Mouse (Mus musculus): Measurements from ENCODE around the gene Tm9sf2. TPM values are rescaled to one million over a fixed set of nuclear protein-coding genes. Genes with fewer than 3 reads are reported as not detected.
"Not testable (repeated sequence)": the region's sequence is repeated elsewhere in the genome, so short reads cannot be mapped to it uniquely, and the experiment has no call there.

The Tm9sf2 gene
- total RNA-seq, 2 experiments from 2014 or later = 62.7 to 108 TPM

DNA sequence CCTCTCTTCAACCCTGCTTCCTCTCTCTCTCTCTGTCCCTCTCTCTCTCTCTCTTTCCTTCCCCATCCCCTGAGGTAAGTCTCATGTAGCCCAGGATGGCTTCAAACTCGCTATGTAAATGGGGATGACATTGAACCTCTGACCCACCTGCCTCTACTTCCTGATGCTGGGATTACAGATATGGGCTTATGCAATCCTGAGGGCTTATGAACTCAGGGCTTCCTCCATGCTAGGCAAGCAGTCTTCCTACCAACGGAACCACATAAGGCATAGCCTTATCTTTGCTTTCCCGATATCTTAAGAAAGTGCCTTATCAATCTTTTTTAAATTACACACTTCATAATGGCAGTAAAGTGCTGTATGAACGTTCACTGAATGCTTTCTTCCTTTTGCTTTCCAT is 14.5 kb upstream of the Tm9sf2 start:
- ATAC-seq (replicated peaks; ENCODE audit: poor library complexity, severe bottlenecking) = peak; percentile 79

DNA sequence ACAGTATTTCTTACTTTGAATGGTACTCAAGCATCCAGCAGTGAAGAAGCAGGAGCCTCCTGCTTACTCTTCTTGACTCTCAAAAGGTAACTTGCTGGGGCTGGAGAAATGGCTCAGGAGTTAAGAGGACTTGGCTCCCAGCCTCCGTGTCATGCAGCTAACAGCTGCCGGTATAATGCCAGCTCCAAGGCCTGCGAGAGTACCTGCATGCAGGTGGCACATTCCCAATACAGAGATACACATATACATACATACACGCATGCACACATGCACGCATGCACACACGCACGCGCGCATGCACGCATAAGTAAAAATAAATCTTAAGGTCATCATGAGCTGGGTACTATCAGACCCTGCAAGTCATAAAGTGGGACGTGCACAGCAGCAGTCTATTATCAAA is 10.5 kb upstream of the Tm9sf2 start:
- no peak for ATAC-seq (replicated peaks; ENCODE audit: poor library complexity, severe bottlenecking)

DNA sequence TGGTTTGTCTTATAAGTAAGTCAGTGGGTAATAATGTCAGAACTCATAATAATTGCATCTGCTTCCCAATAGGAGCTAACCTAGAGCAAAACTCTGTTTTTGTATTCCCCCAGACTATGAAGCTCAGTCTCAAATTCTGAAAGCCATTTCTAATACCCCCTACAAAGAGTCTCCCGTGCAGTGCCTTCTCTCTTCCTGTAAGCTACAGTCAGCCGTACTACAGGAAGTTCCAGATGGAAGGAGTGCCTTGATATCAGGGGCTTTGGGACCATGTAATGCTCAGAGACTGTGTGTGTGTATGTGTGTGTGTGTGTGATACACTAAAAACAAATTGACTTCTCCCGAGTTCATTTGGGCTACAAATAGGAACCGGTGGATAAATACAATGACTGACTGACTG is 7.3 kb upstream of the Tm9sf2 start:
- ATAC-seq (replicated peaks; ENCODE audit: poor library complexity, severe bottlenecking) = no peak

DNA sequence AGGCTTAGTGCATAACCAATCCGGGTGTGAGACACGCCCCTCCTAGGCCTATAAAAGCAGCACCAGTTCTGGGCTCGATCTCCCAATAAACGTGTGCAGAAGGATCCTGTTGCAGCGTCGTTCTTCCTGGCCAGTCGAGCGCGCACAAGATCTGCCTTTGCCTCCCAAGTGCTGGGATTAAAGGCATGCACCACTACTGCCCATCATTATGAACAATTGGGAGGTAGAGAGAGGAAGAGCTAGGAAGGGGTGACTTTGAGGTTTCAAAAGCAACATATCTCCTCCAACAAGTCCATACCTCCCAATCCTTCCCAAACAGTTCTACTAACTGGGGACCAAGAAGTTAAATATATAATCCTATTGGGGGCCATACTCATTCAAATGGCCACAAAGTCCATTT is 4.9 kb upstream of the Tm9sf2 start:
- ATAC-seq (replicated peaks; ENCODE audit: poor library complexity, severe bottlenecking) = not testable (repeated sequence)

DNA sequence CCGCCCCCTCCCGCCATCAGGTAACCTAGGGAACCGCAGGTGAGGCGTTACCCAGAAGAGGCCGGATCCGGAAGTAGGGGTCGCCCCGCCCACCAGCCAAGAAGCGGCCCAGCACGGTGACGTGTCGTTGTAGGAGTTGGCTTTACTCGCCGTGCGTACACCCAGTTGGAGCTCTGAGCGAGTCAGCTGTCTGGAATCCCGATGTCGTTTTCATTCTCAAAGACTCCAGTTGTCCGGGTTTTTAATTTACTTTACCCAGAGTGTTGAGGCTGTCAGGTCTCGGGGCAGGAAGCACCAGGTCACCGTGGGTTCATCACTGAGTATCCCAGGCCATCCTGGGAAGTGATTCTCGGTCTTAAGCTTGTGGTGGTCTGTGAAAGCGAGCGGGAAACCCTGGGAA is 2.0 kb upstream of the Tm9sf2 start:
- ATAC-seq (replicated peaks; ENCODE audit: poor library complexity, severe bottlenecking) = peak; percentile 79

DNA sequence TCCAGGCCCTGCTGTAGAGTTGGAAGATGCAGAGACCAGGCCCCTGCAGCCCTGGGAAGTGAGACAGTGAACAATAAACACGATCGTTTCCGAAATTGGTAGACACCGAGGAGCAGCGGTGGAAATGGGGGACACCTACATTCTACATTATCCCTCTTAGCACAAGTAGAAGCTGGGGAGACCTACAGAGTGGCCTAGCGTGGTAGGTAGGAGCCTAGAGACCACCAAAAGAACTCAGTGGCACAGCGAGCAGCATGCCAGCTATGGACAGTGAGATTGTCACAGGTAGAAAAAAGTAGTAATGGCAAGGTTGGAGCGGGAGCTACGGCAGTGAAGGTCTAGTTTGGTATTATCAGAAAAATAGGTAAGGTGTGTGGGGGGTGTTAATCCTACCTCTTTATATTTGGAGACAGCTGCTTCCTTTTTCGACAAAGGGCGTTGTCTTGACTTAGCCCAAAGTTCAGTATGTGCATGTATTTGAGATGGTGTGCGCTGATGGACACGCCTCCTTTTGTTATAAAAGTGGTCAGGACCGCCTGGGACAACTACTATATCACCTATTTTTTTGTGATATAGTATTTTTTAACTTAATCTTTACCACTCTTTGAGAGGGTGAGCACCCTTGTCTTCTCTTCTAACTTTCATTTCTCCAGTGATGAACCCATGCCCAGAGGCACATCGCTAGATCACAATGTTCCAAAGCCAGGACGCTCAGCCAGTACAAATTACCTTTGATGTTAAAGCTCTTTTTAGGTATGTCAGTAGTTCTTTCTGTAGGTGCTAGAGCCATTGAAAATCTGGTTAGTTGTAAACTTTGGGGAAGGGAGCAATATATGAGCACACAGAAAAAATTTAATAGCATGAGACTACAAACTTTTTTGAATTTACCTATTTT is 1.2 kb upstream of the Tm9sf2 start:
- no peak for ATAC-seq (replicated peaks; ENCODE audit: poor library complexity, severe bottlenecking)

DNA sequence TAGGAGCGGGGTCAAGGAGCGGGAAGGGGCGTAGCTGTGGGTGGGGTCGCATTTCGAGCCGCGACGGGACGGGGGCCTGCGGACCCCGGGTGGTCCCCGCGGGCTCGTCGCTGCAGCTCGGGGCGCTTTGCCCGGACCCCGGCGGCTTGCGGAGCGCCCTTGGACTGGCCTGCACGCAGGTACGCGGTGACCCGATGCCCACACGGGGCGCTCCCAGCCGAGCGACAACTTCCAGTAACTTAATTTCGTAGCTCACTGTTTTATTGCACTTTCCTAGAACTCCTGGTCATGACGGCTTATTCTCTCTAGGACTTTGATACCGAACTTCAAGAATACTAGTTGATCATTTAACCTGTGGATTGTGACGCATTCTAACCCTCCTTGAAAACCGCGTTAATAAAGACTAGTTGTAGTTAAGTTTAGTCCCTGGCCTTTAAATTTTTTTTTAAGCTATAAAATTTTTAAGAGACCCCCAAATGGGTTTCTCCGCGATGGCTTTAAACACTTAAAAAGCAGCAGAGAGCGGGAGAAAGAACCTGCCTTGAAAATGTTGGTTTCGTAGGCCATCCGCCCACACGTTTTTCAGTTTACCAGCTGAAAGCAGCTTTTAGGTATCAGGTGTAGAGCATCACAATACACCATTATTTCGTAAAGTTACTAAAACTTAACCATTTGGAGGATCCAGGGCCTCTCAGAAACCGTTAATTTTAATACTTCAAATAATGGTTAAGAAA is 810 bp downstream of the Tm9sf2 start:
- ATAC-seq (replicated peaks; ENCODE audit: poor library complexity, severe bottlenecking) = no peak

DNA sequence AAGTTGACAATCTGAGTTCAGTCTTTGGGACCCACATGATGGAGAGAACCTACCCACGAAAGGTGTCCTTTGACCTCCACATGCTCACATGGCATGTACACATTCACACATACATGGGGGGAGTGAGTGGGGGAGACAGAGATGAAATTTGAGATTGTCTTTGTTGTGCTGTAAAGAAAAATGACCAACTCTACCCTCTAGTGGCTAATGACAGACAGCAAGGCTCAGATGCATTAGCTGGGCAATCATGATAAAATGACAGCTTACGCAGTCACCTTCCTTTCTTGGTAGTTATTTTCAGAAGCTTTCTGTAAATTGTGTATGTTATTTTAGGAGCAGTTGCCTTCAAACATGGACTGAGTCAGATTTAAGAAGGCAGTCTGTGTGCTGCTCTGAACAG is 4.8 kb downstream of the Tm9sf2 start:
- no peak for ATAC-seq (replicated peaks; ENCODE audit: poor library complexity, severe bottlenecking)

DNA sequence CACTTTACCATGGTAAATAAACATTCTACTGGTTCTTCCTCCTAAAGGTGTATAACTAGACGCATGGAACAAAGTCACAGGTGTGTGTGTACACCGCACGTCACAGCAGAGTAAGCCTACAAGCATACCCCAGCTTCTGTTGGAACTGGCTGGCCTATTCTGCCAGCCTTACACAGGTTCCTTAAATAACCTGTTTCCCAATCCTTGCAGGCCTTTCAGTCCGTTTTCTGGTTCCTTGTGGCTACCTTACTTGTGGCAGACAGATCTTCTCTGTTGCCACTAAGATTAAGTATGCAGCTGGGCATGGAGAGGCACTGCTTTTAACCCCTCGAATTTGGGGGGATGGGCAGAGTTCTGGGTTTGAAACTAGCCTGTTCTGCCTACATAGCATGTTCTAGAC is 5.5 kb downstream of the Tm9sf2 start:
- peak; percentile 61 for ATAC-seq (replicated peaks; ENCODE audit: poor library complexity, severe bottlenecking)

DNA sequence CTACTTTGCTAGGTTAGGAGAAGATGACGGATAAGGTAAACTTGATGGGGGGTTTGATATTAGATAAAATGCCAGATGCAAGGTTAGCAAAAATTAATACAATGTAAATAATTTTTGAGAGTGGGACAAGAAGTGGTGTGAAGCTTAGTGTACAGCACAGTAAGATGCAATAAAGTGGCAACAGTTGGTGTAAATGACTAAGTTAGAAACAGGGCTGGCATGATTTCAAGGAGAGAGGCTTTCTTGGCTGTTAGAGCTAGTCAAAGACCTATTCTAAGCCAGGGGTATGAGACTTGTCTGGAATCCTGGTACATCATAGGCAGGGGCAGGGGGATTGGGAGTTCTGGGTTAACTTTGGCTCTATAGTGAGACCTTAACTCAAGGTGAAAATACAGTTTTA is 9.4 kb downstream of the Tm9sf2 start:
- no peak for ATAC-seq (replicated peaks; ENCODE audit: poor library complexity, severe bottlenecking)

DNA sequence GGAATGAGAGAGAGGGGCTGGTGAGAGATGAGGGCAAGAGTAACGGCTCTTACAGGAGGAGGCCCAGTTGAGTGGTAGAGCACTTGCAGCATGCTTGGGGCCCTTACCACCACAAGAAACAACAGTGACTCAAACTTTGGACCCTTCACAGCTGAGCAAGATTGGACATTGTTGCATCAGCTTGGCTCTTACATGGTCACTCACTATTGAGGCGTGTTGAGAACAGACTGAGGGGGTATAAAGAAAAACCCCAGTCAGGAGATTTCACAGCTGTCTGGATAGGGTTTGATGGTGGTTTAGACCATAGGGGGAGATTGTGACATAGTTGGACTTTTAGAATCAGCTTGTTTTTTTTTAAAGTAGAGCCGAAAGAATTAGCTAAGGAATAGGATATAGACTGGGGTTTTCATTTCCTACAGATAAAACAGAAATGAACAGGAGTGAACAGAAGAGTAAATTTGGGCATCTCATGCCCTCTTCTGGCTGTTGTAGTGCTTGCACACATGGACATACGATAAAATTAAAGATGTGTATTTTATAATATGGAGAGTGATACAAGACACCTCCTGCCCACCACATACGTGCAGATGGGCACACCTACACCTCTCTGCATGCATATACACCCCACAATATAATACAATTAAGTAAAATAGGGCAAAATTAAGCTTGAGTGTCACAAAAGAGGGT is 23.4 kb downstream of the Tm9sf2 start:
- peak; percentile 79 for ATAC-seq (replicated peaks; ENCODE audit: poor library complexity, severe bottlenecking)

DNA sequence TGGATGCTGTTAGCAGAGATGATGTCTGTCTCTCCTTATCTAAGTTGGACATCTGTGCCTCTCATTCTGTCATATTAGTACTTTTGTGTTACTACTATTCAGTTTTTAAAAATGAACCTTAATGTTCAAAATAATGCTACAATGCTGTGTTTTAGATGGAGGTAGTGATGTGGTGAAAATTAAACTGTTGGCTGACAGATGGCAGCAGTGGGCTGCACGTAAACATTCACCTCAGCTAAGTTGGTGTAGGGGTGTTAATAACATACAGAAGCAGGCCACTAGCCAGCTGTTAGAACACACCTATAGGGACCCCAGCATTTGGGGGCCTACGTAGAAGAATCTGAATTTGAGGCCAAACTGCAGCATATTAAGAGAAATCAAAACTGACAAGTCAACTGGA is 24.8 kb downstream of the Tm9sf2 start:
- ATAC-seq (replicated peaks; ENCODE audit: poor library complexity, severe bottlenecking) = no peak

DNA sequence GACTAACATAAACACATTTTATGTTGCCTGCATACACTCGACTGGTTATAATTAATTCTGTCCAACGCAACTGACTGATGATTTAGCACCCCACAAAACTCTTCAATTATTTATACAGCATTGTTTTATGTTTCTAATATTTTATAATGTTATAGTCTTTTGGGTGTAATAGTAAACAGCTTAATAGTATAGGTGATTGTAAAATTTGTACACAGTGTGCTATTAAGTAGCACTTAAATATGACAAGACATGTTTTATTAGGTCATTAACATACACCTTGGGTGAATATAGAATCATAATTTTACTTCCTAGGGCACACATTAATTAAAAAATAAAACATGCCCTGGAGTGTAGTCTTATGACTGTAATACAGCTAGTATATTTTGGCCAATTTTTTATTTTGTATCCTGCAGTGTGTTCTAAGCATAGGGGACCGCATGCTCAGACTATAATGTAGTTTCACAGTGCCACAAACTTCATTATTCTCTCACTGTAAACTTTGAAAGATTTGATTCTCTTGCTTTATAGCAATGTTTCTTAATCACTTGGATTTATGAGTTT is 29.6 kb downstream of the Tm9sf2 start:
- no peak for ATAC-seq (replicated peaks; ENCODE audit: poor library complexity, severe bottlenecking)

DNA sequence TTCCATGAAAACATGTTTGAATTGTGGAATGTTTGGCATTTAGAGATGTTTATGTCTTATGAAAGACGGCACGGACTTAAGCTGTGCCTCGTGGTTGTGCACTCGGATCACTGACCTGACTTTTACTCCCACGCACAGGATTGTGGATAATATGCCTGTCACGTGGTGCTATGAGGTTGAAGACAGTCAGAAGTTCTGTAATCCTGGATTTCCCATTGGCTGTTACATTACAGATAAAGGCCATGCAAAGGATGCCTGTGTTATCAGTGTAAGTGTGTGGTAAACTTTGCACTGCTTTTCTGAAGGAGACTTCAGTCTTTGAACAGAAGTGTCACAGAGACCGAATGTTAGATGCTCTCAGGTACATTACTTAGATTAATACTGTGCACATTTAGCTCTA is 30.4 kb downstream of the Tm9sf2 start:
- ATAC-seq (replicated peaks; ENCODE audit: poor library complexity, severe bottlenecking) = no peak

DNA sequence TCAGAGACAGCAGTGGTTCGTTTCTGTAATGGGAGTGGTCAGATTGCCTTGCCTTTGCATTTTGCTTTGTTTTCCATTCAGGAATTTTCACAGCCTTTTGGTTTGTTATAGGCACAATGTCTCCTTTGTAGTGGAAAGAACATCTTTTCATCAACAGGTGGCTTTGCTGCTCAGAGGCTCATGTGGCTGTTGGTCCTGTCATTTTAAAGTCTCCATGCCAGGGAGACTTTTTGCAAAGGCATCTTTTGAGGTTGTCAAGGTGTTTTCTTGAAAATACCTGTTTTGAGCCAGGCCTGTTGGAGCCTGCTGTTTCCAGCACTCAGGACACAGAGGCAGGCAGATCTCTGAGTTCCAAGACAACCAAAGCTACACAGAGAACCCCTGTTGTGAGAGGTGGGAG is 33.3 kb downstream of the Tm9sf2 start:
- no peak for ATAC-seq (replicated peaks; ENCODE audit: poor library complexity, severe bottlenecking)

DNA sequence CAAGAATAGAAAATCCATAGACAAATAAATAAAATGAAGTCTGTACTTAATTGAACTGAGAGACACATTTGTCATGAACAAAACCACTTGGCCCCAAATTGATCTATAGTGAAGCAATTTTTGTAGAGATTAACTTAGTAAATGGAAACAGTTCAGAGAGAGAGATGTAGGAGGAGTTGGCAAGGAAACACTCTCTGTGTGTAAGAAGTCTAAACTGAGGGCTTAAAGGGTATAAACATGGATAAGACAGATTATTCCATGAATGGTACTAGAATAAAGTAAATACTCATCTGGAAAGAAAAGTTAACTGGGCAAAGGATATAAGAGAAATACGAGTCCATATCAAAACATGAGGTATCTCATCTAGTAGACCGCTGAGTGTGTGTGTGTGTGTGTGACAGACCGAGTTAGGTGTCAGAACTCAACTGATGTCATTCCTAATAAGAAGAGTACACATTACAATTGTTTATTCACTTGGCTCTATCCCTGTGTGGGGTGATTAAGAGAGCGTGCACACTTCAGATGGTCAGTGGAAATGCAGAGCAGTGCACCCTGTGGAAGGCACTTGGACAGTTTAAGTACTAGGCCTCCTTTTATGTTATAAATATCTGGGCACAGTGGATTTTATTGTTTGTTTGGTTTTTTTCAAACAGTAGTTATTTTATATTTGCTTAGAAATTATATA is 36.9 kb downstream of the Tm9sf2 start:
- no peak for ATAC-seq (replicated peaks; ENCODE audit: poor library complexity, severe bottlenecking)

DNA sequence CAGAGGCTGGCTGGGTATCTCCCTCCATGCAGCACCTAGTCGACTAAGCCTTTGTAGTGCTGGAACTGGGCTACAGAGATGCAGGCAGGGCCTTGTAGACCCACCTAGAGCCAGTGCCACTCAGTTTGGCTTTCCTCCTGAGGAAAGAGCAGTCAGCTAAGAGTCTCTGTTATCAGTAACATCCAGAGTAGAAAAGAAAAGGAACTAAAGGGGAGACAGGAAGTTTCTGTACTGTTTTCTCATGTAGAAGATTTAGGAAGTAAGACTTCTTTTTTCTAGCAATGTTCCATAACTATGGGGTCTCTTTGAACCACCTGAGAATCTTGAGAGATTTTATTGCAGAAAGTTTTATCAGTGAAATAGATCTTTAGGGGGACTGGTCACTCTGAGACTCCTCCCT is 38.5 kb downstream of the Tm9sf2 start:
- peak; percentile 82 for ATAC-seq (replicated peaks; ENCODE audit: poor library complexity, severe bottlenecking)

DNA sequence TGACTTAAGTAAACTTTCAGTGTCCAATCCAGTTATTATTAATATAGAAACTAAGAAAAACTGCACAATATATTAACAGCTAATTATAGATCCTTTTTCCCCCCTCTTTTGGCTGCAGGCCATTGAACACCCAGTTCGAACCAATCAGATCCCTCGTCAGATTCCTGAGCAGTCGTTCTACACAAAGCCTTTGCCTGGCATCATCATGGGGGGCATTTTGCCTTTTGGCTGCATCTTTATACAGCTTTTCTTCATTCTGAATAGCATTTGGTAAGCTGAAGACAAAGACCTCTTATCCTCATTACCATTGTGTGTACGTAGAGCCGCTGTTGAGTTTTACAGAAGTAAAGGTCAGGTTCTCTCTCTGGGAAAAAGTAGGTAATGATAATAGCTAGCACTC is 43.8 kb downstream of the Tm9sf2 start:
- no peak for ATAC-seq (replicated peaks; ENCODE audit: poor library complexity, severe bottlenecking)

DNA sequence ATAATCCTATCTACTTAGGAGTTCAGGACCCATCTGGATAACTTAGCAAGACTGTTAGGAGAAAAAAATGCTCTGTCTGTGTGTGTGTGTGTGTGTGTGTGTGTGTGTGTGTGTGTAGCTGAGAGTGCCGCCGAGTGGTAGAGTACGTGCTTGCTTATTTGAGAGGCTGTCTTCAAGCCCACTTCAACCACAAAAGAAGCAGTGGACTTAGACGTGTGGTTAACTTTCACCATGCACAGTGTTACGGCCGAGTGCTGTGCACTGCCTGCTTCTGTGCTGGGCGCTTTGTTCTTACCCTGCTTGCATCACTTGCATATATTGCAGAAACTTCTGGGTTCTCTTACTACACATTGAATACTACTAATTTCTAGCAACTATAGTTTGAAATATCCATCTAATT is 50.9 kb downstream of the Tm9sf2 start:
- 0 out of 2 replicates have a peak, but pooled peaks have one; percentile 36 for ATAC-seq (replicated peaks; ENCODE audit: poor library complexity, severe bottlenecking)

DNA sequence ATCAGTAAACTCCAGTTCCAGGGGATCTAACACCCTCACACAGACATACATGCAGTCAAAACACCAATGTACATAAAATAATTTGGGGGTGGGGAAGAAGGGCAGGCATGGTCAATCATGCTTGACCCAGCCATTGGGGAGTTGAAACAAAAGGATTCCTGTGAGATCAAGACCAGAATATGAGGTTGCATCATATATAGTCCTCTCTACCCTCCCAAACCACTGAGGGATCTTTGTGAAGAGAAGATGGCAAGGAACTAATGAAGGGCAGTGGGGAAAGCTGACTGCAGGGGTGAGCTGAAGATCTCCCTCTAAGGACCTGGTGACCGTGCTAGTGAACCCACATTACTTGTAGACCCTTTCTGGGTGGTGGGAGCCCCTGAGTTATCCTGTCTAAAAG is 54.1 kb downstream of the Tm9sf2 start:
- no peak for ATAC-seq (replicated peaks; ENCODE audit: poor library complexity, severe bottlenecking)
